Mouse (Mus musculus) MEL (cell line): ENCODE measurements around the gene a. TPM values are rescaled to one million over a fixed set of nuclear protein-coding genes. Genes with fewer than 3 reads are reported as not detected.

Experiments
- DNase-seq: peaks from one replicate; pipeline ENCODE4 v3.0.0; 2011; ENCODE audit warnings: low read depth, low spot score
- H3K27ac ChIP-seq: 2 replicates; pipeline ENCODE4 v1.5.1; 2012; ENCODE audit warnings: low read depth, mild to moderate bottlenecking, control low read depth, low read length, moderate library complexity; ENCODE audit not compliant: control insufficient read depth
- H3K27me3 ChIP-seq, 2 experiments: fragments of 150-350 bp in 1 of 2; sonication (generic) in 1 of 2; 2 replicates each; pipeline ENCODE4 v1.6.1; 2012; ENCODE audit warnings: low read length in 2 of 2, mild to moderate bottlenecking in 2 of 2, improper control_type of control experiment in 1 of 2, moderate library complexity in 1 of 2; ENCODE audit not compliant: insufficient read depth in 2 of 2, control insufficient read depth in 1 of 2
- H3K36me3 ChIP-seq, 2 experiments: 2 replicates each; pipeline ENCODE4 v1.6.1; 2012 to 2014; ENCODE audit warnings: low read length in 2 of 2, improper control_type of control experiment in 1 of 2, inconsistent platforms in 1 of 2, mild to moderate bottlenecking in 1 of 2; ENCODE audit not compliant: insufficient read depth in 2 of 2, control insufficient read depth in 1 of 2
- H3K4me1 ChIP-seq, 2 experiments: fragments of 150-350 bp in 1 of 2; sonication (generic) in 1 of 2; 2 replicates each; pipeline ENCODE4 v1.6.1; 2012; ENCODE audit warnings: low read length in 2 of 2, improper control_type of control experiment in 1 of 2, mild to moderate bottlenecking in 1 of 2; ENCODE audit not compliant: insufficient read depth in 2 of 2, control insufficient read depth in 1 of 2
- H3K4me3 ChIP-seq, 2 experiments: fragments of 150-350 bp in 1 of 2; sonication (generic) in 1 of 2; 2 replicates each; pipeline ENCODE4 v1.5.1; 2012; ENCODE audit warnings: low read depth in 2 of 2, low read length in 2 of 2, mild to moderate bottlenecking in 2 of 2, moderate library complexity in 2 of 2, control low read depth in 1 of 2, improper control_type of control experiment in 1 of 2; ENCODE audit not compliant: control insufficient read depth in 1 of 2, insufficient read depth in 1 of 2
- H3K79me2 ChIP-seq: 2 replicates; pipeline ENCODE4 v1.6.1; 2012; ENCODE audit warnings: mild to moderate bottlenecking, low read length, moderate library complexity; ENCODE audit not compliant: control insufficient read depth, poor library complexity, insufficient read depth
- H3K9ac ChIP-seq: 2 replicates; pipeline ENCODE4 v1.6.1; 2012; ENCODE audit warnings: low read depth, mild to moderate bottlenecking, control low read depth, low read length, moderate library complexity; ENCODE audit not compliant: control insufficient read depth, poor library complexity, severe bottlenecking
- H3K9me3 ChIP-seq: fragments of 150-350 bp; sonication (generic); replicated peaks from 2 replicates; pipeline ENCODE4 v1.6.1; 2012; ENCODE audit warnings: mild to moderate bottlenecking, low read length, improper control_type of control experiment, moderate library complexity; ENCODE audit not compliant: insufficient read depth
- BHLHE40 ChIP-seq: IDR thresholded peaks from 2 replicates; pipeline ENCODE4 v1.6.1; 2012; ENCODE audit warnings: low read depth, mild to moderate bottlenecking, inconsistent platforms, low read length, improper control_type of control experiment, borderline replicate concordance
- CHD1 ChIP-seq: IDR thresholded peaks from 2 replicates; pipeline ENCODE4 v1.6.1; 2012; ENCODE audit warnings: low read depth, mild to moderate bottlenecking, inconsistent platforms, low read length, improper control_type of control experiment
- CHD2 ChIP-seq: IDR thresholded peaks from 2 replicates; pipeline ENCODE4 v1.6.1; 2011; ENCODE audit warnings: low read length, improper control_type of control experiment
- ELF1 ChIP-seq: IDR thresholded peaks from 2 replicates; pipeline ENCODE4 v1.6.1; 2014; ENCODE audit warnings: low read depth, mild to moderate bottlenecking, inconsistent platforms, low read length, improper control_type of control experiment, moderate library complexity
- GATA1 ChIP-seq: IDR thresholded peaks from 2 replicates; pipeline ENCODE4 v1.6.1; 2011; ENCODE audit warnings: low read depth, low read length, improper control_type of control experiment
- HCFC1 ChIP-seq: IDR thresholded peaks from 2 replicates; pipeline ENCODE4 v1.6.1; 2012; ENCODE audit warnings: low read depth, mild to moderate bottlenecking, inconsistent platforms, low read length, improper control_type of control experiment, moderate library complexity
- MAX ChIP-seq: IDR thresholded peaks from 2 replicates; pipeline ENCODE4 v1.6.1; 2011; ENCODE audit warnings: low read length, improper control_type of control experiment
- MEF2A ChIP-seq: IDR thresholded peaks from 2 replicates; pipeline ENCODE4 v1.6.1; 2014; ENCODE audit warnings: low read depth, mild to moderate bottlenecking, inconsistent platforms, low read length, improper control_type of control experiment; ENCODE audit not compliant: poor library complexity, insufficient replicate concordance, severe bottlenecking; ENCODE audit errors: extremely low read depth
- MYC ChIP-seq: IDR thresholded peaks from 2 replicates; pipeline ENCODE4 v1.6.1; 2011; ENCODE audit warnings: low read depth, mild to moderate bottlenecking, low read length, improper control_type of control experiment, moderate library complexity
- NELFE ChIP-seq: IDR thresholded peaks from 2 replicates; pipeline ENCODE4 v1.6.1; 2011; ENCODE audit warnings: low read depth, low read length, improper control_type of control experiment
- POLR2A ChIP-seq, 2 experiments: IDR thresholded peaks; 2 replicates each; pipeline ENCODE4 v1.6.1; 2011 to 2012; ENCODE audit warnings: low read length in 2 of 2, mild to moderate bottlenecking in 2 of 2, control low read depth in 1 of 2, improper control_type of control experiment in 1 of 2, low read depth in 1 of 2, moderate library complexity in 1 of 2; ENCODE audit not compliant: control insufficient read depth in 1 of 2, insufficient read depth in 1 of 2, poor library complexity in 1 of 2
- TBP ChIP-seq: IDR thresholded peaks from 2 replicates; pipeline ENCODE4 v1.8.0; 2011; ENCODE audit warnings: low read depth, low read length, improper control_type of control experiment
- TCF12 ChIP-seq: IDR thresholded peaks from 2 replicates; pipeline ENCODE4 v1.6.1; 2014; ENCODE audit warnings: low read depth, mild to moderate bottlenecking, inconsistent platforms, low read length, improper control_type of control experiment, moderate library complexity
- UBTF ChIP-seq: IDR thresholded peaks from 2 replicates; pipeline ENCODE4 v1.6.1; 2012; ENCODE audit warnings: low read depth, mild to moderate bottlenecking, inconsistent platforms, low read length, improper control_type of control experiment, moderate library complexity, borderline replicate concordance; ENCODE audit not compliant: insufficient read depth
- USF1 ChIP-seq: IDR thresholded peaks from 2 replicates; pipeline ENCODE4 v1.6.1; 2014; ENCODE audit warnings: low read depth, mild to moderate bottlenecking, inconsistent platforms, low read length, improper control_type of control experiment, moderate library complexity
- ZKSCAN1 ChIP-seq: IDR thresholded peaks from 2 replicates; pipeline ENCODE4 v1.6.1; 2012; ENCODE audit warnings: low read depth, mild to moderate bottlenecking, inconsistent platforms, low read length, improper control_type of control experiment, moderate library complexity
- ZNF384 ChIP-seq: IDR thresholded peaks from 2 replicates; pipeline ENCODE4 v1.6.1; 2012; ENCODE audit warnings: low read depth, mild to moderate bottlenecking, inconsistent platforms, low read length, improper control_type of control experiment
- polyA plus RNA-seq, 2 experiments: library from polyadenylated mRNA; stranded (reverse) in 1 of 2; unstranded in 1 of 2; fragments of >175 nt in 1 of 2; fragments of >200 nt in 1 of 2; gene quantifications; 2 replicates each; pipeline versions ENCODE4 v1.2.1 to v1.2.4; 2012; ENCODE audit warnings: low replicate concordance in 2 of 2, low read depth in 1 of 2; ENCODE audit not compliant: insufficient read length in 2 of 2, insufficient read depth in 1 of 2, missing spikeins in 1 of 2
- total RNA-seq: library from RNA; depleted of rRNA; stranded (reverse); fragments of 300-350 nt; gene quantifications from 2 replicates; pipeline ENCODE4 v1.2.3, GENCODE M21; 2012

Gene a
- total and polyA plus RNA-seq, 3 experiments = not detected

GRCm38 (mm10) chr2:155039956-155040355 is 248.8 kb downstream of the a start:
- DNase-seq = no peak

DNA sequence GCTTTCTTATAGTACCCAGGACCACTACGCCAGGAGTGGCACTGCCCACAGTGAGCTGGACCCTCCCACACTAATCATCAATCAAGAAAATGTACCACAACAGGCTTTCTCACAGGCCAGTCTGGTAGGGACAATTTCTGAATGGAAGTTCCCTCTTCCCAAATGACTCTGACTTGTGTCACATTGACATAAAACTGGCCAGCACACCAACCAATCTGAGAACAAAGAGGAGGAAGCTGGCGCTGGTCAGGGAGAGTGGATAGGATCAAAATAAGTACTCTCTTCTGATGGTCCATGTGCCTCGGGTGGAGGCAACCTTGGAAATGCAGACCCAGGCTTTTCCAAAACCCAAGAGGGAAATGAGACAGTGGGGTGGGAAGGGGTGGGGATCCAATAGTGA is 253.3 kb downstream of the a start:
- TF ChIP-seq GATA1 (no peak), MAX (no peak), MYC (no peak), USF1 (no peak), ELF1 (no peak), BHLHE40 (no peak), HCFC1 (no peak)
- TF ChIP-seq, all 39 proteins: peak for 0
- Histone ChIP-seq H3K4me3 (no peak overlapping the region), H3K27me3 (no peaks in the 10 kb centered on the region; a peak in 2 of 4 replicates), H3K79me2 (no peaks in the 10 kb centered on the region), H3K9me3 (no peaks in the 10 kb centered on the region), H3K4me1 (peaks cover 6 to 7% of the 10 kb centered on the region in 2 experiments; a peak in 2 of 4 replicates), H3K9ac (no peak overlapping the region), H3K27ac (no peak overlapping the region), H3K36me3 (peaks cover 0 to 8% of the 10 kb centered on the region in 2 experiments; a peak in 2 of 4 replicates)
- DNase-seq = no peak

More at GRCm38 (mm10) chr2:155039956-155040355, 248.8 kb downstream of the a start:
- Histone ChIP-seq H3K4me3 (no peak overlapping the region), H3K36me3 (no peaks in the 10 kb centered on the region)
- no peak for TF ChIP-seq ZNF384
- TF ChIP-seq CHD2 = no peak
- TF ChIP-seq ZKSCAN1 = no peak
- no peak for TF ChIP-seq TBP
- TF ChIP-seq TCF12 = no peak
- TF ChIP-seq CHD1 = no peak
- TF ChIP-seq USF1 = no peak
- no peak for TF ChIP-seq NELFE
- TF ChIP-seq MEF2A = no peak
- TF ChIP-seq UBTF = no peak
- no peak for TF ChIP-seq POLR2A (IDR thresholded peaks at IDR 0.05; ENCODE audit: control insufficient read depth in 1 of 2, insufficient read depth in 1 of 2, low read depth in 1 of 2, low read length in 2 of 2, poor library complexity in 1 of 2)
- TF ChIP-seq, all 39 proteins: peak for 0
- peaks cover 0 to 14% of the 10 kb centered on the region in 2 experiments; a peak in 3 of 4 replicates for H3K27me3 ChIP-seq
- H3K27ac ChIP-seq = no peak overlapping the region
- H3K9me3 ChIP-seq = no peaks in the 10 kb centered on the region
- no peaks in the 10 kb centered on the region for H3K79me2 ChIP-seq
- H3K9ac ChIP-seq = no peak overlapping the region
- no peaks in the 10 kb centered on the region for H3K4me1 ChIP-seq
